ENCODE assay signal across 19 mouse cellular contexts in the genomic region with DNA sequence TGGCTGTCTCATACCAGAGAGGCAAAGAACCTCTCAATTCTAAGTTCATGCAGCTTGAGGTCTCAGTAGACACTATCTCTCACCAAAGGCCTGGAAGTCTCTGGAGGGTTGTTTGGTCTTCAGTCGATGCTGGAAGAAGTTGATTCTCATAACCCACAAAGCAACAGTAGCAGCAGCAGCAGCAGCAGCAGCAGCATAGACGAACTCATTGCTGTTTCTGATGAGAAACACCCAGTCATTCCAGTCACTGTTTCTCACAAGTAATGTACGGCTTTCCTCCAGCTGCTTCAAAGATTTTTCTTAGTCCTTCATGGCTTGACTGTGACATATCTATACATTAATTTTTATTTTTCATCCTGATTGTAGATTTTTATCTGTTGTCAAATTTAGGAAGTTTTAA.
DNase-seq lines count a peak whose midpoint lies in the region; ATAC-seq lines count a peak whose summit lies in the region.
"Had no signal": no experiment of that assay in that cellular context is flagged by ENCODE, and none has a peak within 500 bp of the region (broad histone marks: within the 10 kb centered on the region; RNA-seq: fewer than 3 reads in every experiment).

No protein-coding gene starts in this region.

- H3K27ac ChIP-seq in midbrain, embryonic 11.5 days (ENCODE audit: low read depth, low read length): no peak overlapping the region
- H3K27ac ChIP-seq in midbrain, embryonic 10.5 days (replicated peaks): no peak overlapping the region

- no peaks in the 10 kb centered on the region for H3K27me3 ChIP-seq in midbrain, embryonic 11.5 days (ENCODE audit: control insufficient read depth, insufficient read depth, low read length)
- H3K27me3 ChIP-seq in midbrain, embryonic 10.5 days (ENCODE audit: low read depth, poor library complexity, severe bottlenecking): no peaks in the 10 kb centered on the region
- H3K27me3 ChIP-seq: CH12.LX, Patski had no signal

- no peak overlapping the region for H3K9ac ChIP-seq in midbrain, embryonic 11.5 days (ENCODE audit: low read length)

- H3K4me3 ChIP-seq in midbrain, embryonic 11.5 days (ENCODE audit: low read depth, low read length): no peak overlapping the region
- H3K4me3 ChIP-seq in midbrain, embryonic 10.5 days: no peak overlapping the region

- H3K36me3 ChIP-seq in midbrain, embryonic 11.5 days (ENCODE audit: control insufficient read depth, insufficient read depth, low read length): no peaks in the 10 kb centered on the region
- no peaks in the 10 kb centered on the region for H3K36me3 ChIP-seq in midbrain, embryonic 10.5 days
- H3K36me3 ChIP-seq: G1E had no signal

- peak; percentile 54 for DNase-seq in heart, adult 11 months
- no peak for DNase-seq in heart, adult 9 months (ENCODE audit: low spot score in 2 of 2)
- peak; percentile 56 for DNase-seq in midbrain, embryonic 11.5 days (ENCODE audit: low spot score, missing footprints)
- DNase-seq in midbrain, embryonic 10.5 days (ENCODE audit: low spot score): no peak
- DNase-seq: adrenal gland, adult 2 months; adrenal gland, adult 8-10 months; adrenal gland, postnatal 10 days; adrenal gland, postnatal 14 days; adrenal gland, postnatal 25 days; adrenal gland, postnatal 36 days; B cell, adult 2 months; cerebellum, adult 11 months; cerebellum, adult 11-12 months; cerebellum, adult 18-20 months had no signal

- ATAC-seq in midbrain, embryonic 11.5 days (ENCODE audit: low FRiP score): no peak
- ATAC-seq: activated CD4-positive, CD25-positive, alpha-beta regulatory T cell, adult 4 months; CD4-positive, CD25-positive, alpha-beta regulatory T cell, adult 4 months; Patski had no signal

- no peaks in the 10 kb centered on the region for H3K9me3 ChIP-seq in midbrain, embryonic 11.5 days (ENCODE audit: control insufficient read depth, low read length)
- H3K9me3 ChIP-seq in midbrain, embryonic 10.5 days (replicated peaks): no peaks in the 10 kb centered on the region
- H3K9me3 ChIP-seq: G1E had no signal

- 87% methylated on average over 3 of the region's 3 CpGs for WGBS in midbrain, embryonic 11.5 days
- 83% methylated on average over 3 of the region's 3 CpGs for WGBS in midbrain, embryonic 10.5 days

- H3K4me2 ChIP-seq in midbrain, embryonic 11.5 days: no peak overlapping the region

- H3K4me1 ChIP-seq in midbrain, embryonic 11.5 days (ENCODE audit: control insufficient read depth, insufficient read depth, low read length): no peaks in the 10 kb centered on the region
- no peaks in the 10 kb centered on the region for H3K4me1 ChIP-seq in midbrain, embryonic 10.5 days

Comparison
In these comparisons a context has a peak if more than half of its experiments do, and no peak if none do; other contexts are left out.
1. DNase-seq: peak in heart, adult 11 months (single experiment) and midbrain, embryonic 11.5 days (single experiment); none in heart, adult 9 months (0 of 2) and midbrain, embryonic 10.5 days (single experiment).